Mouse (Mus musculus) 3T3-L1 (cell line): ENCODE measurements around the gene Inf2.
A peak's percentile ranks its signal among the peaks of the same experiment; 100 is the strongest.

Experiments
- DNase-seq: peaks from one replicate; pipeline ENCODE4 v3.0.0-alpha.2; 2015; ENCODE audit warnings: low read depth, low spot score

Gene Inf2

GRCm38 (mm10) chr12:112570160-112570559, 18.4 kb upstream of the Inf2 start:
- no peak for DNase-seq

GRCm38 (mm10) chr12:112571064-112571463, 17.5 kb upstream of the Inf2 start:
- peak; percentile 40 for DNase-seq

- DNase-seq: no peak
Observed at GRCm38 (mm10) chr12:112575274-112575986, 13.2 kb upstream of the Inf2 start.

- peak; percentile 81 for DNase-seq
Observed at GRCm38 (mm10) chr12:112576341-112576740, 12.2 kb upstream of the Inf2 start.

GRCm38 (mm10) chr12:112576749-112577148, 11.8 kb upstream of the Inf2 start:
- DNase-seq: peak; percentile 82

- peak; percentile 96 for DNase-seq
Observed at GRCm38 (mm10) chr12:112578296-112579090, 10.1 kb upstream of the Inf2 start.

GRCm38 (mm10) chr12:112579430-112579829, 9.2 kb upstream of the Inf2 start:
- peak; percentile 42 for DNase-seq

GRCm38 (mm10) chr12:112579926-112580325, 8.7 kb upstream of the Inf2 start:
- DNase-seq: peak; percentile 61

- DNase-seq: peak; percentile 41
Observed at GRCm38 (mm10) chr12:112581113-112581512, 7.5 kb upstream of the Inf2 start.

- DNase-seq: no peak
Observed at GRCm38 (mm10) chr12:112584954-112585353, 3.6 kb upstream of the Inf2 start.

- no peak for DNase-seq
Observed at GRCm38 (mm10) chr12:112585924-112586538, 2.6 kb upstream of the Inf2 start.

GRCm38 (mm10) chr12:112587125-112588124, 1.2 kb upstream of the Inf2 start:
- peak; percentile 47 for DNase-seq

GRCm38 (mm10) chr12:112589491-112590191, 1.1 kb downstream of the Inf2 start:
- DNase-seq: no peak

GRCm38 (mm10) chr12:112590566-112591239, 2.1 kb downstream of the Inf2 start:
- DNase-seq: no peak

- no peak for DNase-seq
Observed at GRCm38 (mm10) chr12:112591240-112591639, 2.7 kb downstream of the Inf2 start.

- DNase-seq: no peak
Observed at GRCm38 (mm10) chr12:112591730-112592129, 3.1 kb downstream of the Inf2 start.

GRCm38 (mm10) chr12:112592985-112593734, 4.6 kb downstream of the Inf2 start:
- no peak for DNase-seq

- no peak for DNase-seq
Observed at GRCm38 (mm10) chr12:112593951-112594915, 5.6 kb downstream of the Inf2 start.
